Mouse (Mus musculus) 416B (cell line): ENCODE results near the gene Tas2r126.
"Not testable (repeated sequence)": the region's sequence is repeated elsewhere in the genome, so short reads cannot be mapped to it uniquely, and the experiment has no call there.

Experiments used
- DNase-seq: peaks from one replicate; pipeline ENCODE4 v3.0.0; 2011; ENCODE audit warnings: low read depth

The Tas2r126 gene

DNA sequence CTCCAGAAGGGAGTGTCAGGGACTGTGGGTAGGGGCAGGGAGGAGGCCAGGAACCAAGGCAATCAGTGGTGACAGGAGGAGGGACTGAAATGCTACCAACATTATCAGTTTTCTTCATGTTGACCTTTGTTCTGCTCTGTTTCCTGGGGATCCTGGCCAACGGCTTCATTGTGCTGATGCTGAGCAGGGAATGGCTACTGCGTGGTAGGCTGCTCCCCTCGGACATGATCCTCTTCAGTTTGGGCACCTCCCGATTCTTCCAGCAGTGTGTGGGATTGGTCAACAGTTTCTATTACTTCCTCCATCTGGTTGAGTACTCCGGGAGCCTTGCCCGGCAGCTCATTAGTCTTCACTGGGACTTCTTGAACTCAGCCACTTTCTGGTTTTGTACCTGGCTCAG, at the start of gene Tas2r126:
Gene Tas2r126, plus strand, starts transcription at position 90 of the 400 bp plus-strand sequence.
- no peak for DNase-seq

DNA sequence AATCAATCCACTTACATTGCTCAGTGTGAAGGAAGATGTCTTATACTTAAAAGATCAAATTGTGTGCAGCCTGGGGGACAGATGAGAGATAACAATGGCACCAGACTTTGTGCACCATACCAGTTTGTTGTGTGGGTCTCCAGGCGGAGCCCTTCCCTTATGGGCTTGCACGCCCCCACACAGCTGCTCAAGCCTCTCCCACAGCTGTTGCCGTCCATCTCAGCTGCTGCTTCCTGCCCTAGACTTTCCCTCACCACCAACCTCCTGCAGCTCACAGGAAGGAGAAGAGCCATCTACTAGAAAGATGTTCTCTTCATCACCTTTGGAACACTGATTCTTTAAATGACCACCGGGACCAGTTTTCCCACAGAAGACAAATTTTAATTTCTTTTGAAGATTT, 48.7 kb upstream of the Tas2r126 start:
- no peak for DNase-seq

DNA sequence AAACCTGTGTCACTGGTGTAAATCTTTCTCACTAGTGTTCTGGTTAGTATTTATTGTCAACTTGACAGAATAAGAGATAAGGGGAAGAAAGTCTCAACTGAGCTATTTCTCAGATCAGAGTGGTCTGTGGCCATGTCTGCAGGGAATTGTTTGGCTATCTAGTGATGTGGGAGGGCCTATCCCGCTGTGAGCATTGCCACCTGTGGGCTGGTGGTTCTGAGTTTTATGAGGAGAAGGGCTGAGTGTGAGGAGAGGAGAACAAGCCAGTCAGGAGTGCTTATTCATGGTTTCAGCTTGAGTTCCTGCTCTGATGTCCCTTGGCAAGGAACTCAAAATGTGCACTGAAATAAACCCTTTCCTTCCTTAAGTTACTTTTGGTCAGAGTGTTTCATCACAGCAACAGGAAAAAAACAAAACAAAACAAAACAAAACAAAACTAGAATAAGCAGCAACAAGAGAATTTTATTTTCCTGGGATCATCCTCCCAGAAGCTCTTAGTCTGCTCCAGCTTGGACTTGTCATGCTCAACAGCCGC, 42.5 kb upstream of the Tas2r126 start:
- no peak for DNase-seq

DNA sequence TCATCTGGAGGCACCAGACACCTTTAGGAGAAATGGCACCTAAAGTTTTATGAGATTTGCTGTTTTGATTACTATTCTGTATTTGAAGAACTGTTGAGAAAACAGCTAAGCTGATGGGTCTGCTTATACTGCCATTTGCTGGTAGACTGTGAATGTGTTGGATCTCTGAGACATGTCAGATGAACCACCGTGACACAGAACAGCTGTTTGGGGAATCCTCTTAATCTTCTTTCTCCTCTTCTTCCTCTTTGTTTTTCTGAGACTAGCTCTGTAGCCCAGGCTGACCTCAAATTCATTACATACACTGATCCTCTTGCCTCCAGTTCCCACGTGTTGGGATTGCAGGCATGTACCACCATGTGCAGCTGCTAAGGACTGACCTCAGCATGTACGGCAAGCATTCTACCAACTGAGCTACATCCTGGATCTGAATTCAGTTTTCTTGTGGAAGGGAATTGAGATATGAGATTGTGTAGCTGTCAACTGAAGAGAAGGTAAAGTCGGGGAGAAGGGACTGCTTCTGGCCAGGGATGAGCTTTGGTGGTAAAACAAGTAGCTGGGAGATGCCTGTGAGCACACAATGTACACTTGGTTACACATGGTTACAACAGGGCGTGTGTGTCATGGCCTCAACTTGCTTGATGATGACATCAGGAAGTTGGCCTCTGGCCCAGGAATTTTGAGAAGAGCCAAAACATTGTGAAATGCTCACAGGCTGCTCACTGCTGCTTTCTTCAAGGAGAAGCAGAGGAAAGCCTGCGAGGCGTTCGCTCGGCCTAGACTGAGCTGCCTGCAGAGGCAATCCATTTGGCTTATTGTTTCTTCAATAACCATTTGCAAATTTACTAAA, 38.1 kb upstream of the Tas2r126 start:
- DNase-seq = peak; percentile 89

DNA sequence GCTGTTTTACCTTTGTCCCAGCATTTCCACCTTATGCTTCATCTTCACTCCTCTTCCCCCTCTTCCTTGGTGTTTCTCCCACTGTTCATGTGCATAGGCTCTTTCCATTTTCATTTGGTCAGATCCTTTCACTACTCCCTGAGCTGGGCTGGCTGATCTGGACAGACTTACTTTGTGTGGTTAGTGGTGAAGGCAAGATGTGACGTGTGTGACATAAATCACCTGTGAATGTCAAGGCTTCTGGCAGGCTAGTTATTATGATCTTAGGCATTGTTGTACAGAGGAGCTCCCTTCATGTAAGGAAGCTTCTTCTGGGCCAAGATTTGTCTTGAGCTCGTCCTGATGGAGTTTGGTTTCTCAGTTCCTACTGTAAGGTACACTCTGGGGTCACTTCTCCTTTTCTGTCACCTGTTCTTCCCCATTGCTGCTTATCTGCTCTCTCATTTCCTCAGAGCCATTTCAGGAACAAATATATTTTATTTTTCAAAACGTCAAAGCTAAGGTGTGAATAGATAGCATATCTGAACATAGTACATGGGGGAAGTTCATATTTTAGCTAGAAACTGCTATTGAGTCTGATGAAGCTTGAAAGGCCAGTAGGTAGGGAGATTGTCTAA, 37.2 kb upstream of the Tas2r126 start:
- DNase-seq = no peak

DNA sequence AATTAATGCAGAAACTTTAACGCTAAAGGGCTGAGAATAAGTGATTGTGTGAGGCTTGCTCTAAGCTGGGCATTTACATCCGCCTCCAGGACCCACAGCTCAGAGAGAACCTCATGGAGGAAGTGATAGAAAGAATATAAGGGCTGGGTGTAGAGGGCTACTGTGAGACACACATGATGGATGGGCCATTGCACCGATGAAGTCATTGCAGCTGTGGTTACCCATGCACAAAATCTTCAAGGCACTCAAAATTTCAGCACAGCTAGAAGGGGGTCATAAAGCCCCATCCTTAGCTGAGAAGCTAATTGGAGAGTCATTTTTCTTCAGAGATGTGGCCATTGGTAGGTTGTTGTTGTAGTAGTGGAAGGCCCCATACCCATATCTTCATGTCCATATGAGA, 36.0 kb upstream of the Tas2r126 start:
- no peak for DNase-seq

DNA sequence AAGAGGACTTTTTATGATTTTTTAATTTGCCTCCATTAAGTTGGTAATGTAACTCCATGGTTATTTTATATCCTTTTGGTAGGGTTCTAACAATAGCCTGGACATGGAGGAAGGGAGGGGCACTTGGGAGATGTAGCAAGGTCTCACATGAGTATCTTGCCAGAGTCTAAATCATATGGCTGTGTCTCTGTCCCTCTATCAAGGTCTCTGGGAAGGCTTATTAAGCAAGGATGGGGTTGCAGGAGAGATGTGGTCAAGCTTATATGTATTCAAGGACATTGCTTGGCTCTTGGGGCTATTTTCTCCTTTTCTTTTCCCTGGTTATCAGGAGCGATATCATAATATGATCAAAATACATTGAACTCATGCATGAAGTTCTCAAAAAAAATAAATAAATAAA, 35.3 kb upstream of the Tas2r126 start:
- DNase-seq = no peak

DNA sequence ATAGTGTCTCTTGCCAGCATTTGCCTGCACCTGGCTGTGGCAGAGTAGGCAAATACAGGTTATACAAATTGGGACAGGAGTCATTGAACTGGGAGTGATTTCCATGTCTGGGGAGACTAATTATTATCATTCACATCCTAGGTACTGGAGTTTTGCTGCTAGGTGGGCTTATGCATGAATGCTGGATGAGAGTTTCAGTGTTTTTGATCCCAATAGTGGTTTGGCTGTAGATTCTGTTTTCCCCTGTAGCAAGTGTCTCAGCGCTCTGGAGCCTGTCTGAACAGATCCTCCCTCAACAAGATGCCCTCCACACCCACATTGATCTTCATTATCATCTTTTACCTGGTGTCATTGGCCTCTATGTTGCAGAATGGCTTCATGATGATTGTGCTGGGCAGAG, 34.4 kb upstream of the Tas2r126 start, which contains the start of gene Tas2r143:
Gene Tas2r143, plus strand, starts transcription at position 301 of the 400 bp plus-strand sequence.
- no peak for DNase-seq

DNA sequence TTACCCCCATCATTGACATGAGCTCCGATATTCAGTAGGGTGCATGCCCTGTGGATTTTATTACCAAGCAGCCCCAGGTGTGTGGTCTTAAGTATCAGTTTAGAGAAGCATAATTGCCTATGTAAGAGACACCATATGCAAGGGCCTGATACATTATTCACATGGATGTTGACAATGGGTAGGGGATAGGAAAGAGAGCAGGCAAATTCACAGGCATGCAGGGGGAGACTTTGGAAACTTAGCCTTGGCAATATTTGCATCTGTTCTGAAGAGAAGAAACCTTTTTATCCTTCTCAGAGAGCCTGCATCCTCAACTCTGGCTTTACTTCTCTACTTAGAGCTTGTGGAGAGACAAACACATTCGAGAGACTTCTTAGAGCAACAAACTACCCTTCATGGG, 29.2 kb upstream of the Tas2r126 start, which contains the start of gene Tas2r135:
Gene Tas2r135, plus strand, starts transcription at position 301 of the 400 bp plus-strand sequence.
- DNase-seq = no peak

DNA sequence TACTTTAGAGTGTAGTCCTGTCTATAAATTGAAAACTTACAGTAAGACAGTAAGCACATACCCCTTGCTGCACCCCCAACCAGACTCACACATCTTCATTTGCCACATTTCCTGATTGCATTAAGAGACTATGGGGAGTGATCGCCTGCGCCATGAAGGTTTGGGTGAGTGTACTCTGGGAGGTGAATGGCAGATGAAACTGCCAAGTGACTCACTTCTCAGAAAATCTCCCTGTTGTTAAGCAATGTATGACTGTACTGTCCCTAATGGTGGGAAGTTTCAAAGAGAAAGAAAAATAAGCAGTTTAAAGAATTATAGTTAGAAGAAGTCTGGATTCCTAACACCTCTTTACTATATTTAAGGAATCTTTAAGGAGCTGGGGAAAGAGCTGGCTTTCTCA, 14.9 kb upstream of the Tas2r126 start:
- DNase-seq = peak; percentile 73

DNA sequence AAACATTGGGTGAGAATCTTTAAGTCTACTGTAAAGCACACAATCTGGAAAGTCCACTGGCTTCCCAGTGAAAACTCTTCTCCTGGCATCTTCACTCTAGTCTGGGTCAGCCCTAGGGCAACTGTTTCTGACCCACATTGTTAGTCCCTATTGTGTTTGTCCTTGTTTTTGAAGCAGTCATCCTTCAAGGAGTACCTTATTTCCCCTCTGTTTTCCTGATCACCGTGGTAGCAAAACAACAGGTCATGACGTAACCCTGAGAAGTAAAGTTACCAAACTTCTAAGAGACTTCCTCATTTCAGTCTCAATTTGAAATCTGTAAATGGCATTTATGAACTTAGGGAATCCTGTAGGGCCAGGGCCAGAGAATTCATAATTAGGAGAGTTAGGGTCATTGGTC, 12.9 kb upstream of the Tas2r126 start:
- peak; percentile 50 for DNase-seq

DNA sequence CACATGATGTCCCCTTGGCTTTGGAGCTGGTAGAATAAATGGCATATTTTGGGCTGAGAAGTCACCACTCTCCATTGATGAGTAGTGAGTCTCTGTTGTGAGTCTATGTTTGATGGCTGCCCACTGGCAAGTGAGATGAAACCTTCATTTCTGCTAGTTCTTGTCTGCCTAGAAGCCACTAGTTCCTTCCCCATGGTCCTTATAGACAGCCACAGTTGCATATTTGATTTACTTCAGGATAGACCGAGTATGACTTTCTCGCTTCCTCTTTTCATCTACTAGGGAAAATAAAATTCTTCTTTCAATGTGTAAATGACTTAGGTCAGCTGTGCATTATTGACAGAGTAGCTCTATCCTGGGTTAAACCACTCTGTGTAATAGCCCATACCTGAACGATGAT, 9.9 kb upstream of the Tas2r126 start:
- DNase-seq = no peak

DNA sequence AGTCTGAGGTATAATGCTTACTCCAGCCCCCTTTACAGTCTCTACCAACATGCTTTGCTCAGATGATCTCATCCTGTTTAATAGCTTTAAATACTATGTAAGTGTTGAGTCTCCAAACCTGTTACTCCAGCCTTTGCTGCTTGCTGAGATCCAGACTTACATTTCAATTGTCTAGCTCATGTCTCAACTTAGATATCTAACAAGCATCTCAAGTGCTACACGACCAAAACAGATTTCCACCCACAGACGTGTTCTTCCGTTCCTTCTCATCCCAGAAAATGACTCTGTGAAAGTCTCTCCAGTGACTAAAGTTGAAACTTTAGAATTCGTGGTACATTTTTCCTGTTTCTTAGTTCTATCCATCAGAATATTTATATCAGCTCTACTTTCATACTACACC, 8.0 kb upstream of the Tas2r126 start:
- DNase-seq = no peak

DNA sequence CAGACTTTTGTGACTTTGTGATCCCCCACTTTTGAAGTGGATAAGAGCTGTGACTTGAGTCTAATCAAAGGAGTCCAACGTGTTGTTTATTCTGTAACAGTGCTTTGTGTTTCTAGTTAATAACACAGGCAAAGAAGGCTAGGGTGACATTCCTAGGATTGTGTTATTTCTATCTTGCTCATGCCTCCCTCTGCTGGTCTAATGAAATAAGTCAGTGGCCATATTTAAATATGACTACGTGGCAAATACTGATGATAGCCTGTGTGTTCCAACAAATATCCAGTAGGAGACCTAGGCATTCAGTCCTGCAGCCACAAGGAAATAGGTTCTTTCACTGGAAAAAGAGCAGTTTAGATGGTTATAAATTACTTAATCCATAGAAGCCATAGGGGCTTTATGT, 781 bp upstream of the Tas2r126 start:
- peak; percentile 49 for DNase-seq

DNA sequence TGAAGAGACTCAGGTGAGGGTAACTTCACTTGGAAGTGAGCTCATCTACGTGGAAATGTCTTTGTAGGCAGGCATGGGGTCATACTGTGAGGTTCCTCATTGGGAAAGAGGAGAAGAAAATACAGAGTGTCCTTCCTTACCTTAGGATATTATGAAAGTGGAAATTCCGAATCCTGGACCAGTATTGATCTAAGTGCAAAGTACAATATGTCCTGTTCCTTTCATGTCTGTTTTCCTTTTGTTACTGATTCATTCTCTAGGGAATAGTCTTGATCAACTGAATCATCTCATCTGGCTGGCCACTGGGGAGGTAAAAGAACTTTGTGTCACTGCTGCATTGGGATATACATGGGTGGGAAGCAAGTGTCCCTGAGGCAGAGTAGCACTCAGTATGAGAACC, 1.2 kb downstream of the Tas2r126 start:
- no peak for DNase-seq

DNA sequence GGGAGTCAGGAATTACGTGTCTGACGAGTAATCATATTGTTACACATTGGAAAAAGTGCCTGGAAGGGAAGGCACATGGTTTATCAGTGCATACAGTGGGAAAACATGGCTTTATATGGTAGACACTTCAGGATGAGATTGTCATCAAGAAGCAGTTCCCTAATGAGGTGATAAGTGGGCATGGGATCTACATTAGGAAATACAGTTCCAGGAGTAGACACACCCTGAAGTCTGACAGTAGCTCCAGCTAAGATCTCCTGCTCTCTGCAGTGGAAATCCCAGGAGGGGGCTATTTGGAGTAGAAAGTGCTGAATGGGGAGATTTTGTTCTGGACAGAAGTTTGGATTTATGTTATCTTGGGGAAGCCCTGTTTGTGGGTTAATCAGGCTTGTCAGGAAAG, 7.1 kb downstream of the Tas2r126 start:
- DNase-seq = no peak

DNA sequence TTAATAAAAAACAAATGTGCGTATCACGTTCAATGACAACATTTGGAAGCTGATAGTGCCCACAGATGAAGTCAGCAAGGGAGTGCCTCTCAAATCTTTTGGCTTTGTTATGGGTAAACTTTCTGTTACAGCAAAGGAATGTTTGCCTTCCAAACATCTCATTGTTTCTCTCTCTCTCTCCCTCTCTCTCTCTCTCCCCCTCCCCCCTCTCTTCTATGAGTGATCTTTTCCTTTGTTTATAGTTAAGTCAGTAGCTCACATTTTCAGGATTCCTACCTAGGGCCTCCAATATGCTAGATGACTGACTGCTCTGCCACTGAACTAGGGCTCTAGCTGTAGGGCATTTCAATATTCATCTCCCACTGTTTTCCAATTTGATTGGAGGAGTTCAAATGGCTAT, 10.2 kb downstream of the Tas2r126 start:
- DNase-seq = no peak

DNA sequence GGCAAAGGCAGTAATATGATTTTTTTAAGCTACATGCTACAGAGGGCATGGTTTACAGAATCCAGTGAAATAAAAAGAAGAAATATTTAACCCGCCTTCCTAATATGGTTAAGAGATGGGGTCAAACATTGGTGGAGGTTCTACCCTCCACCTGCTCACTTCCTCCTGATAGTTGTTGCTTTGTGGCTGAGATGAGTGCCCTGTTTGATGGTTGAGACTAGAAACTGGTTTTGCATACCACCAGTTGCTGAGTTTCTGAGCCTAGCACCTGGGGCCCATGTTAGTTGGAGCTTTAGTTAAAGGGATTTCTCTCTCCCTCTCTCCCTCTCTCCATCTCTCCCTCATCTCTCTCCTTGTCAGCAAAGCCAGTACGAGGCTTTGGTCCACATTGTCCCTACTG, 13.0 kb downstream of the Tas2r126 start:
- no peak for DNase-seq

DNA sequence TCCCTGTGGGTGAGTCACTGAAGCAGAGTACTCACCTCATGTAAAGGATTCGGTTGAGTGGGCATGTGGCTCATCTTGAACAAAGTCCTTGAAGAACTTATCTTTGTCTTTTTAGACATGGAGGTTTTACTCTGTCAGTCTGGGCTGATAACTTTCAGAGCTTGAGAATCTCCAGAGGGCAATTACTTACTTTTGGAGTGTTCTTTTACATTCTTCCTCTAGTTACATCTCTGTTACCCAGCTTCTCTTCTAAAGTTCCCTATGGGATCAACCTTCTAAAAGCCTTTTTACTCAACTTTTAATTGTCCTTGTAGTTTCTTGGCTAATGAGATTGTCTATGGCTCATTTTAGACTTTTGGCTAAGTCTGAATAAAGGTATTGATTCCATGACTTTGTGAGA, 30.8 kb downstream of the Tas2r126 start, which contains the start of gene Olfr458:
Gene Olfr458, minus strand, starts transcription at position 101 of the 400 bp plus-strand sequence.
- DNase-seq = no peak

DNA sequence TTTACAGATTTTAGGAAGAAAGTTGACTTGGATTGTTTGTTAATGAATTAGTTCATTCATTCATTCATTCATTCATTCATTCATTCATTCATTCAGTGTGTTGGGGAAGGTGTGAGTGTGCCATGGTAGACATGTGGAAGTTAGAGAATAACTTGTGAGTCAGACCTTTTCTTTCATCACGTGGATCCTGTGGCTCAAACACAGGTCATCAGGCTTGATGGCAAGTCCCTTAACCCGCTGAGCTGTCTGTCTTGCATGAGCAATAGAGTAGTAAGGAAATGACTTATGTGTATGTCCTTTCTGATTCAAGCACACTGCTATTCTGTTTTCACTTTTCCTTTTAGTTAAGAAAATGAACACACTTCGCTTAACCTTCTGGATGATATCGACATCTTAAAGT, 36.2 kb downstream of the Tas2r126 start:
- DNase-seq = peak; percentile 7

DNA sequence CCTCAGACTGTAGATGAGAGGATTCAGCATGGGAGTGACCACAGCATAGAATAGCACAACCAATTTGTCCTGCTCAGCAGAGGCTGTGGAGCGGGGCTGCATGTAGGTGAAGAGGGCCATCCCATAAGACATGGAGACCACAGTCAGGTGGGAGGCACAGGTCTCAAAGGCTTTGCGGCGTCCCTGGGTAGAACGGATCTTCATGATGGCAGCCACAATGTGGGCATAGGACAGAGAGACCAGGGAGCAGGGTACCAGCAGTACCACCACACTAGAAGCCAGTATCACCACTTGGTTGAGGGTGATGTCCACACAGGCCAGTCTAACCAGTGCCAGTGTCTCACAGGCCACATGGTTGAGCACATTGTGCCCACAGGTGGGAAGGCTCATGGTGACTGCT, 37.0 kb downstream of the Tas2r126 start:
- DNase-seq = not testable (repeated sequence)

DNA sequence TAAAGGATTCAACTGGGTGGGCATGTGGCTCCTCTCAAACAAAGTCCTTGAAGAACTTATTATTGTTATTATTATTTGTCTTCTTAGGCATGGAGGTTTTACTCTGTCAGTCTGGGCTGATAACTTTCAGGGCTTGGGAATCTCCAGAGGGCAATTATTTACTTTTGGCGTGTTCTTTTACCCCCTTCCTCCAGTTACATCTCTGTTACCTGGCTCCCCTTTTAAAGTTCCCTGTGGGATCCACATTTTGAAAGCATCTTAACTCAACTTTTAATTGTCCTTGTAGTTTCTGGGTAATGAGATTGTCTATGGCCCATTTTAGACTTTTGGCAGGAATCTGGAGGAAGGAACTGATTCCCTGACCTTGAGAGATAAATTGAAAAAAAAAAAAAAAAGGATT, 41.9 kb downstream of the Tas2r126 start, which contains the start of gene Olfr457:
Gene Olfr457, minus strand, starts transcription at position 101 of the 400 bp plus-strand sequence.
- no peak for DNase-seq

DNA sequence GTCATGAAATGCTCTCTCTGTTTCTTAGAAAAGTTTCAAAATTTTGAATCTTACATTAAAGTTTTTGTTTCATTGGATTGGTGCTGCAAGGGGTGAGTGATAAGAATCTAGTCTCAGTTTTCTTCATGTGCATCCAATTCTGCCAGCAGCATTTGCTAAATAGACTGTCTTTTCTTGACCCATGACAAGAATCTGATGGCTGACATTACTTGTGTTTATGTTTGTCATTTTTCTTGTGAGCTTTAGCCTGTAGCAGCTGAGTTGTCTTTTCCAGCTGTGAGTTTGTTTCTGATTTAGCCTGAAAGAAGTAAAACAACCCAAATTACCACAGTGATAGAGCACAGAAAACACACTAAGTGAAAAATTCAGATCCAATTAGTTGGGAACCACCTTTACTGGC, 50.3 kb downstream of the Tas2r126 start:
- no peak for DNase-seq
